Mouse (Mus musculus): ENCODE results near the gene Fgfr1op2.

Fgfr1op2 gene

DNA sequence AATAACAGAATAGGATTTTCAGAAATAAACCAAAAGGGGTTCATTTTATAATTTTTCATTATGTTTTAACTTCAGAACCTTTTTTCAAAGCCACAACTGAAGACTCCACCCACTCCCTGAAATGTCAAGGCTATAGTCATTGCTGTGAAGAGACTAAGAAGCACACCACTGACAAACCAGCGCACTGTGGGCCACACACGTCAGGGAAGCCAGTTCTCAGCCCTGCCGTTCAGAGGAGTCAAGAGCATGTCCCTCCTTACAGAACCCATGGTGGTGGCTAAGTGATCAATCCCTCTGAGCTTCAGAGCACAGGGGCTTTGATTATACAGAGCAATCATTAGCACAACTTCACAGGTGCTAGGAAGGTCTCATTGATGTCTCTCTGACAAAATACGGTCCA, 25.6 kb downstream of the Fgfr1op2 start:
- DNase-seq (ENCODE audit: low read depth): no peak

DNA sequence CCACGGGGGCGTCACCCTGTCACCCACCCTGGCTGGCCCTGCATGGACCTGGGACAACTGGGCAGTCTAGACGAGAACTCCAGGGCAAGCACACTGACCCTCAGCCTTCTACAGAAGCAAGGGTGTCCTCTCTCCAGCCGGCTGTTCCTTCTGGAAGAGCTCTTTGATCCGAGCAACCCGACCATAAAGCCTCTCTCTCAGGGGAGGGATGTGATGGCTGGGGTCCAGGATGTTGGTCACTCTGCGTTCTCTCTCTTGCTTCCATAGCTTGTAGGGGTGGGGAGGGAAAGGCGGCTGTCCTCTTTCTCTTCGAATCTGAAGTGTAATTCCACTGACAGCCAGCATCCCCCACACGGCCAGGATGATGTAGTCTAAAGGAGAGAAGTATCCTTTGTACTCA, 26.6 kb downstream of the Fgfr1op2 start:
- no peak for DNase-seq (ENCODE audit: low read depth)

DNA sequence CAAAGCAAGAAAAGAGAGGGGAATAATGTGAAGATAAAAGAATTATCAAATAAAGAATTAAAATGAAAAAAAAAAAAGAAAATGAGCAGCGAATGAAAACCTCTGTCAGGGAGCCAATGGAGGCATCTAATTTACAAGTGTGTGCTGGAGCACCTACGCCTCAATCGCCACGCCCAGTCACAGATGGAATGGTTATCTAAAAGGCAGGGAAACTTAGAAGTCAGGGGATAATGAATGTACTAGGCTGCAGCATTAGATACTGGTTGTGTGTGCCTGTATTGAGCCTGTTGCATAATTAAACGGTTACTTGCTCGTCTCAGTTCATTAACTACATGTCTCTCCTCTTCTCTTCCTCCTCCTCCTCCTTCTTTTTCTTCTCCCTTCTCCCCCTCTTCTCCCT, 34.4 kb downstream of the Fgfr1op2 start:
- no peak for DNase-seq (ENCODE audit: low read depth)

DNA sequence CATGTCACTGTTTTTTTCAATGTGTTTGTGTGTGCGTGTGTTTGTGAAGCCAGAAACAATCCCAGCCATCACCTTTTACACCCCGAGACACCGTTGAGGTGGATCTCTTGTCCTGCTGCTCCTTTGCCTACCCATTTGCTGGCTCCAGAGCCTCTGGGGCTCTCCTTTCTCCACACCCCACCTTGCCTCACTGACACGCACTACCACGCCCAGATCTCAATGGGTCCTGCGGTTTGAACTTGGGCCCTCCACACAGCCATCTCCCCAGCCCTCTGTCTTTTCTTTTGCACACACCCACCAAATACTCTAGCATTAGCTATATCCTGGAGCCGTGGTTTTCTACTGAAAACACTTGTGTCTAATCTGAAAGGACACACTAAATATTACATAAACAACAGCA, 34.9 kb downstream of the Fgfr1op2 start:
- no peak for DNase-seq (ENCODE audit: low read depth)

DNA sequence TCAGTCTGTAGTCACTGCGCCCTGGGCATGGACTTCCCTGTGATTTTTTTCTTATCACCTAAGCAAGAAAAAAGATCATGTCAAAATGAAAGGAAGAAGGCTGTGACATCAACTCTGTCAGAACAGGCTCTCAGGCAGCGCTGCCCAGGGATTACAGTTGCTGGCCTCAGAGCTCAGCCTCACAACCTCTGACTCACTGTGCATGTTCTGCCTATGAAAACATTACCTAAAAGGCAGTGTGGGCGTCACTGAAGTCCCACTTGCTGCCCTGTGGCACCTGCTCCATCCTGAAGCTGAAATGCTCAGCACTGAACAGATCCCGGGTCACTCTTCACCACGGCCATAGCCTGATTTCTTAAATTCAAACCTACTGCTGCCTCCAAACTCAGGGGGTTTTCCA, 35.7 kb downstream of the Fgfr1op2 start:
- DNase-seq (ENCODE audit: low read depth): no peak

DNA sequence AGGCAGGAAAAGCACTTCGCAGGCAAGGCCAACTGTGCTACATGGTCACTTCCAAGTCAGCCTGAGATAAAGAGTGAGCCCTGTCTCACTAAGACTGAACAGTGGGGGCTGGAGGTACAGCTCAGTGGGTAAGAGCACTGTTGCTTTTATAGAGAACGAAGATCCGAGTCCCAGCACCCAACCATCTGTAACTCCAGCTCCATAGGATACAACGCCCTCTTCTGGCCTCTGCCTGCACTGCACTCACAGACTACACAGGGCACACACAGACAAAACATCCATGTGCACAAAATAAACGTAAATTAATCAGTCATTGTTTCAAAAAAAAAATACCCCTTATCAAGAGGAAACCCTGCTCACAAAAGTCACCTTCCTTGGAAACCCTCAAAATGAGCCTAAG, 36.9 kb downstream of the Fgfr1op2 start:
- DNase-seq (ENCODE audit: low read depth): no peak

DNA sequence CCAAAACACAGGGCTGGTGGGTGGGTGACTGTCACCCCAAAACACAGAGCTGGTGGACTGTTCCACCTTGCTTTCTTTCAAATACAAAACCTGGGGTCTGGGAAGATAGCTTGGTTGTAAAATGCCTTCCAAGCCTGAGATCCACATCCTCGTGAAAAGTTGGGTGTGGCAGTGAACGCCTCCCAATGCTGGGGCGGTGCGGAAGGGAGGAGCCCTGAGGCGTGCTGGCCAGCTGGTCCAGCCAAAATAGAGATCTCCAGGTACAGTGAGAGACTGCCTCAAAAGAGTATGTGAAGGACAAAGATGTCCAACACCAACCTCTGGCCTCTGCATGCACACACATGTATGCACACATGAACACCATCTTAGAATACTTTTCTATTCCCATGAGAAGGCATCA, 37.5 kb downstream of the Fgfr1op2 start:
- no peak for DNase-seq (ENCODE audit: low read depth)

DNA sequence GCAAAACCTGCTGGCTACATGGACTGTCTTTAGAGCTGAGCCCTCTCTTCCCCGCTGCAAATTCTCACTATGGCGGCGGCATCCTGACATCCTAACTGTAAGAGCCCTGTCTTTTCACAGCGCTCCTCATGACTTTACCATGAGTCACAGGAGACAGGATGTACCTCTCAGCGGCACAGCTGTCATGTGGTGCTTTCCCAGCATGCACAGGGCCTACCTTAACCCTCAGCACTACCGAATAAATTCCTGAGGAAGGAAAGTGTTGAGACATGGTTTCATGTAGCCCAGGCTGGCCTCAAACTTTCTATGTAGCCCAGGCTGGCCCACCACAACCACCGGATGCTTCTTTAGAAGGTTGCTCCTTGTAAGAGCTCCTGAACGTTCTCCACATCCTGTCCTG, 38.9 kb downstream of the Fgfr1op2 start:
- DNase-seq (ENCODE audit: low read depth): no peak

DNA sequence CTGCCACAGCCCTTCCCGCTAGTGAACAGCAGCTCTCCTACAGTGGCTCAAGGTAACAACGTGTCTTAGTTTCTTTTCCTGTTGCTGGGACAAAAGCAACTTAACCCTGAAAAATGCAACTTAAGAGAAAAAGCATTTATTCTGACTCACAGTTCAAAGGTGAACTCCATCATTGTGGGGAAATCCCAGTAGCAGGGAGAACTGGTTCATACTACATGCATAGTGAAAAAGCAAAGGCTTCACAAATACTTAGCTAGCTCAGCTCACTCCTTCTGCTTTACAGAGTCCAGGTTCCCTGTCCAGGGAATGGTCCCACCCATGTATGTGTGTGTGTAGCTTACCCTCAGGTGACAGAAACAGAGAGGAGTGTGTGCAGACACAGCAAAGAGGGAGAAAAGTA, 39.7 kb downstream of the Fgfr1op2 start:
- peak; percentile 36 for DNase-seq (ENCODE audit: low read depth)

DNA sequence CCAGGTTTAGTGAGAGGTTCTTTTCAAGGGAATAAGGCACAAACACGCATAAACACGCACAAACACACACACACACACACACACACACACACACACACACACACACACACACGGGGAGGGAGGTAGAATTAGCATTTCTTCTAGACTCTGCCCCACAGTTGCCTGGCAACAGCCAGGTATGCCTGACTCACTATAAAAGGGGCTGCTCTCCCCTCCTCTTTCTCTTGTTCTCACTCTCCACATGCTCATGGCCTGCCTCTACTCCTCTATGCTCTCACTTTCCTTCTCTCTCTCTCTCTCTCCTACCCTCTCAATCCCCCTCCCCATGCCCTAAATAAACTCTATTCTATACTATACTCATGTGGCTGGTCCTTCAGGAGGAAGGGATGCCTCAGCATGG, 51.1 kb downstream of the Fgfr1op2 start:
- no peak for DNase-seq (ENCODE audit: low read depth)

DNA sequence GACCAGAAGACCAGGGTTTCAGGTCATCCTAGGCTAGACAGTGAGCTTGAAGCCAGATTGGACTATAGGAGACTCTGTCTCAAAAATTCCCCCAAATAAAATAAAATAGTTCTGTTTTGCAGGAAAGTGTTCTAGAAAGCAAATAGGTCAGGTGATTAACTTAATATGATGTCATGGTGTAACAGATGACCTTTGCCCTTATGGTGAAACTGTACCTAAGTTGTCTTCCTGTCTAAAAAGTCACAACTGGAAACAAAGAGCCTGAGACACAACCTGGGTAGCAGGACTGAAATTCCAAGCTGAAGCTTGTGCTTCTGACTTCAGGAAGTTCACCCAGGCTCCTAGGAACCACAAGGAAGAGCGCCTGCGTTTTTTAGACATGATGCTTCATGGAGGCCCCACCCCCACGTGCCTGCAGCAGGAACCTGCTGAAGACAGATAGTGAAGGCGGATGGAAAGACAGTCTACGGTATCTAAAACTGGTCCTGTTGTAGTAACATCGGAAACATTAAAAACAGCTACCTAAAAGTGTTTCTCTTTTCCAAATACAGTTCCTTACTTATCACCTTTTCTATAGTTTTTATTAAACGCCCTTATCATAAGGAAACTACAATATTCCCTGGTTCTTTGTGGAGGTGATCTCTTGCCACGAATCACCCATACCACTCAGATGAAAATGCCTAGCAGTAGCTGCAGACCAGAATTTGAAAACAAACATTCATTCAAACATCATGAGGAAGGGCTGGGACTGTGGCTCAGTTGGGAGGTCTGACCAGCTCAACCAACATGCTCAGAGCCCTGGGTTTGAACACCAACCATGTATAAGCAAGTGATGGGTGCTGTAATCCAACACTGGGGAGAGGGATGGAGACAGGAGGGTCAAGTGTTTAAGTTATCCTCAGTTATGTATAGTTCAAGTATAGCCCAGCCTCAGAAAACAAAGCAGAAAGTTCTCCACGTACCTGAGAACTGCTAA, 53.1 kb downstream of the Fgfr1op2 start:
- DNase-seq (ENCODE audit: low read depth): no peak

DNA sequence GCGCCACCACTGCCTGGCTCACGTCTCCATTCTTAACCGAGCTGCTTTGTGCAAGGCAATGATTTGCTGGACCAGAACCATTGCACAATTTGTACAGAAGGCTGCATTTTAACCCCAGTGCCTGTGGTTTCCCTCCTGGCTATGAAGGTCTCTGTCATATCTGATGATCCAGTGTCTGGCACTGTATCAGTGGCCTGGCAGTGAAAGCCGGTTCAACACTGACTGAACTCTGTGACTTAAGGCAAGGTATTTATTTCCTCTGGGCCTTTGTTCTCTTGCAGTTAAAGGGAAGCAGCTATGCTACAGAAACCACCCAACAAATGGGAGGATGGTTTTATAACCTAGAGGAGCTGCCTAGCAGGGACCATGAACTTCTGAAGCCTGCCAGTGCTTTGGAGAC, 54.0 kb downstream of the Fgfr1op2 start:
- DNase-seq (ENCODE audit: low read depth): no peak

DNA sequence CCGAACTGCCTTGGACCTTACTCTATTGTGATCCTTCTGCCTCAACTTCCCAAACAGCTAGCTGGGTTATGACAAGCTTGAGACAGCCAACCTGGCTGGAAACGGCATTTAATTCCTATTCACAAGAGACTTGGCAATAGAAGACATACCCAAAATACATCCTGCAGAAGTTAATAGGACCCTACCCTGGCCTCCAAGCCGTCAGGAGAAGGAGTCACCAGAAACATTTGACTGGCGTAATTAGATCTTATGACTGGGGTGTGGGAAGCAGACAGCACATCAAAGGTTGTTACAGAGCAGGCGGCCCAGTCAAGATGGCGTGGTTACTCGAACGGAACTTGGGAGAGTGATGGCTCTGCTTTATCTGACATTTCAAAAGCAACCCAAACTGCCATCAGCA, 54.8 kb downstream of the Fgfr1op2 start:
- DNase-seq (ENCODE audit: low read depth): no peak

DNA sequence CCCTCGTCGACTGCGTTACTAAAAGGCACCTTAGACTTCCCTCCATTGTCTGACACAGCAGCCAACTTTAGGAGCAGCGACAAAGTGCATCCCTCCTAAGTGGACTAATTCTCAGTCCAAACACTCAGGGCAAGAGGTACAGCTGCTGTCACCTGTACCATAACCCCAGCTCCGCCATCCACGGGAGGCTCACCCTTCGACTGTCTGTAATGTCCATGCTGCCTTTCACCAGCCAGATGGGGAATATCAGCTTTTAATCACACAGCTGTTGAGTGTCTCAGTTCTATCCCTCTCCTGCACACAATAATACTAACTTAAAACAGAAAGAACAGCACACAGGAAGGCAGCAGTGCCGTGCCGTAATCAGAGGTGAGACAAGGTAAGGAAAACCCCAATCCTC, 55.4 kb downstream of the Fgfr1op2 start:
- no peak for DNase-seq (ENCODE audit: low read depth)

DNA sequence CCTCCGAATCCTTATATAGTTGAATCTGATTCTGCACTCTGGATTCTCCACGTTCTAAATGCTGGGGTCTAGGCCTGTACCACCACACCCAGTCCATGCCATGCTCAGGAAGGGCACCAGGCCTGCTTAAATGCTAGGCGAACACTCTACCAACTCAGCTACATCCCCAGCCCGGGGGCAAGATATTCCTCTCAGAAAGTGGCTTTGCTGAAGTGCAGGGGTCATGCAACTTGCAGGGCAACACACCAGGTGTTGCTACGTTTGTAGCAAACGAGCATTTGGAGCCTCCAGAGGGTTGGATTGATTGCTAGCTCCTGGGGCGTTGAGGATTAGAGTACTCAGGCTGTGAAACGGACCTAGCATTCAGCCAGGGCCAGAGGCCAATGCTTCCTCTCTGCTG, 56.1 kb downstream of the Fgfr1op2 start:
- no peak for DNase-seq (ENCODE audit: low read depth)

DNA sequence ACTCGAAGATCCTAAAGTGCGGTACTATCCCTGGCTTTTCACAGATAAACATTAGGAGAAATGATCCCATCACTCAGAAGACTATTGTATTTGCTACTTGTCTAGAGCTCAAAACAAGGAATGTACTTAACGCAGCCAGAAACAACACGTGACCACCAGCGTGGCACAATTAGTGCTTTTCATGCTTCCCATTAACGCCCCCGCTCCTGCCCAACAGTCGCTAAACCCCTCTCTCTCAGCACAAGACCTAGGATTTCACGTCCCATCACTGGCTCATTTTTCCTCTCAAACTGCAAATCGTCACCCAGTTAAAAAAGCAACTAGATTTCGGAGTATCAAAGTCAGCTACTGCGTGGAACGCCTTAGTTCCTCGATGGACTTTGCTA, 56.6 kb downstream of the Fgfr1op2 start:
- no peak for DNase-seq (ENCODE audit: low read depth)

DNA sequence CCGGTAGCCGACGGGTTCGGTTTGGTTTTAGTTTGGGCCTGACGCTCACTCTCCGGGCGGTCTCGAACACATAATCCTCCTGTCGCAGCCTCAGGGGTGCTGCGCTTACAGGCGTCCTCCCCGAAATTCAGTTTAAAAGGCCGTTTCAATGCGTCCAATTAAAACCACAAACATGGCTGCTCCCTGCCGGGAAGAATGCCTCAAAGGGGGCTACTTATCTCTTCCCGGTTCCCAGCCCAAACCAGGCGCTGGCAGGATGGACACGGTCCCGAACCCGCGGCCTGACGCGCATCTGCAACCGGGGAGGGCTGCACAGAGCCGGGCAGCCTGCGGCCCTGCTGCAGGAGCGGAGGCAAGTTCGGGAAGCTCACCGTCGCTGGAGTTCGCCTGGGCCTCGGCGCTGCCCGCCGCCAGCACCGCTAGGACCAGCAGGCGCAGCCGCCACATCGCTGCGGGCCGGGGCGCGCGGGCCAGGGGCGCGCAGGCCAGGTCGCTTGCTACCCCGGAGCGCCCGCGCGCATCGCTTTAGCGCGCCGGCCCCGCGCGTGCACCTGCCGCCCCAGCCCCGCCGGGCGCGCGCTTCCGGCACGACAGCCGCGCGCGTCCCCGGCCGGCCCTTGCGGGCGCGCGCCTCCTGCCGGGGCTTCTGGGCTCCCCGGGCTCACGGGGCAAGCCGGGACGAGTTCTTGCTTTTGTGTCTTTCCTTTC, 57.2 kb downstream of the Fgfr1op2 start:
- peak; percentile 90 for DNase-seq (ENCODE audit: low read depth)

DNA sequence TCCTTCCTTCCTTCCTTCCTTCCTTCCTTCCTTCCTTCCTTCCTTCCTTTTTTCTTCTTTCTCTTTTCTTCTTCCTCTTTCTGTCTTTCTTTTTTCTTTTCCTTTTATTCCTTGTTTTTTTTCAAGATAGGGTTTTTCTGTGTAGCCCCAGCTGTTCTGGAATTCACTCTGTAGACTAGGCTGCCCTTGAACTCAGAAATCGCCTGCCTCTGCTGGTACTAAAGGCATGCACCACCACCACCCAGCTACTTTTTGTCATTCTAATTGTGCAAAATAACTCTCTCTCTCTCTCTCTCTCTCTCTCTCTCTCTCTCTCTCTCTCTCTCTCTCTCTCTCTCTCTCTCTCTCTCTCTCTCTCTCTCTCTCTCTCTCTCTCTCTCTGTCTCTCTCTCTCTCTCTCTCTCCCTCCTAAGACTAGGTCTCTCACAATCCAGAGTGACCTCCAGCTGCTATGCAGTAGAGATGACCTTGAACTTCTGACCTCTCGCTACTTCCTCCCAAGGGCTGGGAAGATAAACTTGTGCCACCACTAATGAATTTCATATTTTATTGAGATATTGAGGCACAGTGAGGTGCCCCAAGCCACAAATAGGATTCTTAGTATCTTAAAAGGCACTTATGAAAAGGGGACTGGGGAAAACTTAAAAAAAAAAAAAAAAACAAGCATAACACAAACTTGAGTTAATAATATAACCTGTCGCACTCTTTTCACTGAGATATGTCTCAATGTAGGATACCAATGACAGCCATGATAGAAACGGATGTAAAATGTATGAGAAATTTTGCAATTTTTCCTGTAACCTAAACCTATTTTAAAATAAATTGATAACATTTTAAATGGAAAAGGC, 58.0 kb downstream of the Fgfr1op2 start:
- DNase-seq (ENCODE audit: low read depth): peak; percentile 47

DNA sequence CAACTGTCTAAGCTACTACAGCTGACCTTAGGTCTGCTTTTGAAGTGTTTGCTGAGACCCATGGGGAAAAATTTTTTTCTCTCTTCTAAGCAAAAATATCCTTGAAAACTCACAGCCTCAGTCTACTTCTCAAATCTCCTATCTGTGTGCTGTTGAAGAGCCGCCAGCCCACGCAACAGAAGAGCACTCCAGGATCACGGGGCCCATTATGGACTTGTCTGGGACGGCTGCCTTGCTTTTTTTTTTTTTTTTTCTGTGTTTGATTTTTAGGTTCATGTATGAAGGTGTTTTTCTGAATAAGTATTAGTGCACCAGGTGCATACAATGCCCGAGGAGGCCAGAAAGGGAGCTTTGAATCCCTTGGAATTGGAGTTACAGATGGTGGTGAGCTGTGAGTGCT, 59.5 kb downstream of the Fgfr1op2 start:
- DNase-seq (ENCODE audit: low read depth): no peak

DNA sequence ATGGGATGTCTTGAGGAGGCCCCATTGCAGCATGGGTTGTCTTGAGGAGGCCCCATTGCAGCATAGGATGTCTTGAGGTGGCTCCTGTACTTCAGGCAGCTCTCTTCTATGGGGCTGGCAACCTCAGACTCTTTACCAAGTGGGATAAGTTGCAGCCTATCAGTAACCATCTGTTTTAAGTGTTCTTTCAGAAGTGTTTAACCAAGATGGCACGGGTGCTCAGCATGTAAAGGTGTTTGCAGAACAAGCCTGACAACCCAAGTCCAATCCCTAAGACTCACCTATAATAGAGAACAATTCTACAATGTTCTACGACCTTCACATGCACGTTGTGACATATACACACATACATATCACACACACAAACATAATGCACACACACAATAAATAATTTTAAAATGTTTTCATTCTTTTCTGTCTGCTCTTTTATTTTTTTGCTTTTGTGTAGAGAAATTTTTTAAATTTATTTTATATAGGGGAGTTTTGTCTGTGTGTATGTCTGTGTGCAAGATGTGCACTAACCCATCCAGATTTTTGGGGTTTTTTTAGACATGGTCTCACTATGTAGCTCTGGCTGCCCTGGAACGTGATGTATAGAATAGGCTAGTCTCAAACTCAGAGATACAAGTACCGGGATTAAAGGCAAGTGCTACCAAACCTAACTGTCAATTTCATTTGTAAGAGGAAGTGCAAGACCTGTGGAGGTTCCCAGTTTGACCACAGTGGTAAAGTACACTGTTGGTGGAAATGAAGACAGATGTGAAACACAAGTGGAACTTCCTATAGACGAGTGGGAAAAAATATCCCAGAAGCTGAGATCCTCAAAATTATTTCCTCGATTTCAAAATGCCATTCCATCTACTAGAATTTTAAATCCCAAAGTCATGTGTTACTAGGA, 63.3 kb downstream of the Fgfr1op2 start:
- no peak for DNase-seq (ENCODE audit: low read depth)

DNA sequence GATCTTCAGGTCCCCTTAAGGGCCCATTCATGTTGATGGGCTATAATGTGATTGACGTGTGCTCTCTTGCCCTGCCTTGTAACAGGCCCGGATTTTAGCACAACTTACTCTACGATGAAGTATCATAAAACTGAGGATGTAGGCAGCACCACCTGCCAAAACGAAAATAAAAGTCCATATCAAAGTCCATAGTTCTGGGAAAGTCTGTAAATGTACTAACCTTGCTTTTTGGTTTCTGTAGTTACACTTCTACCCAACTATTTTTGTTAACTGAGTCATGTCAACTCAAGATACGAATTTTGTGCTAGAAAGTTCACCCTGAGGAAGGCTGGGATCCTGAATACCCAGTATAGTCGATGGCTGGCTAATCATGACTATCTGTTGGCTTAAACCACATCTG, 64.0 kb downstream of the Fgfr1op2 start:
- DNase-seq (ENCODE audit: low read depth): no peak
